Mouse (Mus musculus): ENCODE measurements around the gene Mfsd5. TPM values are rescaled to one million over a fixed set of nuclear protein-coding genes. Genes with fewer than 3 reads are reported as not detected.

Mfsd5 gene
- polyA plus RNA-seq, 1 experiment from 2014 or later, result 80.4 TPM

DNA sequence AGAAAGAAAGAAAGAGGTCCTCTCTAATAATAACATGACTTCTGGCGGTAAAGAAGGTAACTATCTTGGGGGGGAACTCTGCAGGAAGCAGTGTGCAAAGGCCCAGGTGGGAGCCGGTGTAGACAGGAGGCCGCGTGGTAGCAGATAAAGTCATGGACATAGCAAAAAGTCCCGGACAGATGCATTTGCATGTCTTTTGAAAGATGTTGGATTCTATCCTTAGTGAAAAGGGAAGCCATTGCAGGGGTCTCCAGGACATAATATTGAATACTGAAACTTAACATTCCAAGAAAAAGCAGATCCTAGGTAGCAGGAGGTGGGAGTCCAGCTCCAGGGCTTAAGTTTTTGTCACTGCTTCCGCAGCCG is 545 bp upstream of the Mfsd5 start:
- TF ChIP-seq CTCF (IDR thresholded peaks at IDR 0.05; ENCODE audit: low read depth), result no peak
- Histone ChIP-seq H3K4me1 (replicated peaks; ENCODE audit: control insufficient read depth, insufficient read depth, low read length) (peaks cover 3% of the 10 kb centered on the region; the same call in 1 of the 2 replicates), H3K4me2 (replicated peaks; ENCODE audit: low read depth) (peak overlapping the region; percentile 92), H3K9me3 (ENCODE audit: control insufficient read depth) (no peaks in the 10 kb centered on the region), H3K9ac (ENCODE audit: low read depth, low read length) (0 out of 2 replicates have a peak overlapping the region, but pooled peaks have one; percentile 71), H3K36me3 (ENCODE audit: control insufficient read depth, insufficient read depth) (peaks cover 15% of the 10 kb centered on the region), H3K27me3 (replicated peaks; ENCODE audit: control insufficient read depth, insufficient read depth, low read length) (no peaks in the 10 kb centered on the region), H3K4me3 (ENCODE audit: low read depth, low read length) (peak overlapping the region; percentile 88), H3K27ac (ENCODE audit: low read depth, low read length) (peak overlapping the region; percentile 85)
- no peak for ATAC-seq
- WGBS, result 32% methylated on average over 7 of the region's 7 CpGs

DNA sequence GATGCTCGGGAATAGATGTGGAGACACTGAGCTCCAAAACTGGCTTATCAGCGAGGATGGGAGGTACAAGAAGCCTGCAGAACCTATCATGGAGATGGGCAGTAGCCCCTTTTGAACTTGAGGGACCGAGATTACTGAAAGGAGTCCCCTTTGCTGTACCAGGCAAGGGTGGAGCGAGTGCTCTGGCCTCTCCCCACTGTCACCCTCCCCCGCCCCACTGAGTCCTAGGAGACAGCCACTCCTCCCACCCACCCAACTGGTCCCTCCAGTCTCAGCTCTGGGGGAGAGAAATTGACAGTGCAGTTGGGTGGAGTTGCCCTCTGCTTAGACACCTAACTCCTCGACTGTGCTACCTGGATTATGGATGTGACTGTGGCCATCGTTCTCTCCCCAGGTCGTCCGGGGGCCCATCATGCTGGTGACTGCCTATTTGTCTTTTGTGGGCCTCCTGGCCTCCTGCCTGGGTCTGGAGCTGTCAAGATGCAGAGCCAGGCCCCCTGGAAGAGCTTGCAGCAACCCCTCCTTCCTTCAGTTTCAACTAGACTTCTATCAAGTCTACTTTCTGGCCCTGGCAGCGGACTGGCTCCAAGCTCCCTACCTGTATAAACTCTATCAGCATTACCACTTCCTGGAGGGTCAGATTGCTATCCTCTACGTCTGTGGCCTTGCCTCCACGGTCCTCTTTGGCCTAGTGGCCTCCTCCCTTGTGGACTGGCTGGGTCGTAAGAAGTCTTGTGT is 698 bp downstream of the Mfsd5 start:
- Histone ChIP-seq H3K9me3 (ENCODE audit: control insufficient read depth) (no peaks in the 10 kb centered on the region), H3K4me2 (replicated peaks; ENCODE audit: low read depth) (peak overlapping the region; percentile 92), H3K27me3 (replicated peaks; ENCODE audit: control insufficient read depth, insufficient read depth, low read length) (no peaks in the 10 kb centered on the region), H3K4me3 (ENCODE audit: low read depth, low read length) (peak overlapping the region; percentile 88), H3K36me3 (ENCODE audit: control insufficient read depth, insufficient read depth) (peaks cover 15% of the 10 kb centered on the region), H3K4me1 (replicated peaks; ENCODE audit: control insufficient read depth, insufficient read depth, low read length) (peaks cover 3% of the 10 kb centered on the region; the same call in 1 of the 2 replicates), H3K9ac (ENCODE audit: low read depth, low read length) (peak overlapping the region; percentile 71), H3K27ac (ENCODE audit: low read depth, low read length) (peak overlapping the region; percentile 85)
- WGBS, result 14% methylated on average over 13 of the region's 13 CpGs
- no peak for ATAC-seq
- no peak for TF ChIP-seq CTCF (IDR thresholded peaks at IDR 0.05; ENCODE audit: low read depth)

DNA sequence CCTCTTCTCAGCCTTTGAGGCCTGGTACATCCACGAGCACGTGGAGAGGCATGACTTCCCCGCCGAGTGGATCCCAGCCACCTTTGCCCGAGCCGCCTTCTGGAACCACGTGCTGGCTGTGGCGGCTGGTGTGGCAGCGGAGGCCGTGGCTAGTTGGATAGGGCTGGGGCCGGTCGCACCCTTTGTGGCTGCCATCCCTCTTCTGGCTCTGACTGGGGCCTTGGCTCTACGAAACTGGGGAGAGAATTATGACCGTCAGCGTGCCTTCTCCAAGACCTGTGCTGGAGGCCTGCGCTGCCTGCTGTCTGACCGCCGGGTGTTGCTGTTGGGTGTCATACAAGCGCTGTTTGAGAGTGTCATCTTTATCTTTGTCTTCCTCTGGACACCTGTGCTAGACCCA is 1.4 kb downstream of the Mfsd5 start:
- no peak for TF ChIP-seq CTCF (IDR thresholded peaks at IDR 0.05; ENCODE audit: low read depth)
- H3K27me3 ChIP-seq (replicated peaks; ENCODE audit: control insufficient read depth, insufficient read depth, low read length), result no peaks in the 10 kb centered on the region
- H3K4me3 ChIP-seq (ENCODE audit: low read depth, low read length), result no peak overlapping the region
- peak overlapping the region; percentile 92 for H3K4me2 ChIP-seq (replicated peaks; ENCODE audit: low read depth)
- H3K9ac ChIP-seq (ENCODE audit: low read depth, low read length), result no peak overlapping the region
- peaks cover 3% of the 10 kb centered on the region; the same call in 1 of the 2 replicates for H3K4me1 ChIP-seq (replicated peaks; ENCODE audit: control insufficient read depth, insufficient read depth, low read length)
- H3K27ac ChIP-seq (ENCODE audit: low read depth, low read length), result no peak overlapping the region
- H3K9me3 ChIP-seq (ENCODE audit: control insufficient read depth), result no peaks in the 10 kb centered on the region
- no peak for ATAC-seq
- 87% methylated on average over 19 of the region's 19 CpGs for WGBS
- peaks cover 15% of the 10 kb centered on the region for H3K36me3 ChIP-seq (ENCODE audit: control insufficient read depth, insufficient read depth)

DNA sequence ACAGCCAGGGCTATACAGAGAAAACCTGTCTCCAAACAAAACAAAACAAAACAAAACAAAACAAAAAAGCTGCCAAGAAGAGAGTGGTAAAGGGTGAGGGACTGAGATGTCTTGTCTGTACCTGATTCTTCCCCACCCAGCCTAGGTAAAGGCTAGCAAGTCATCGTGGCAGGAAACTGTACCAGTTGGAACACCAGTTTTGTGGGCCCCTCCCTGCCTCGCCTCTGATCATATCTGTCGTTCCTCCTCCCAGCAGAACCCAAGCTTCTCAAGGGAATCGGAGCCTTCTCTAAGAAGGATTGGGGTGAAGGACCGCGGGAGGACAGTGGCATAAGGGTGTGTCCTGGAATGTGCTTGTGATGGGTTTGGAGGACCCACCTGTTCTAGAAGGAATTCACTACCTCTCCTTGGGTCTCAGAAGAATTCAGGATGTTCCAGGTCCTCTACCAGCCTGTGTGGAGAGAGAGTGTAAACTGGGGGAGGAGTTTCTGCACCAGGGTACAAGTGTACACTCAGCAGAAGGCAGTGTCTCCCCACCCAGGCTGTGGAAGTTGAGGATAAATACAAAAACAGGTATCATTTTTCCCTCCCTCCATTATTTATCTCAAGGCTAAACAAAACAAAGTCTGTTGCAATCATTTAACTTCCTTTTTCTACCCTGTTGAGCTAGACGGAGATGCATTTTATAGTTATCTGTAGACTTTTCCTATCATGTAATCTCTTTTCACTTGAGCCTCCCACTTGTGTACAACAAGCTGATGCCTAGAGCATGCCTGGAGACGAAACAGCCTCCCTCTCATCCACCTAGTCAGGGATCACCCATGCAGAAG is 3.4 kb downstream of the Mfsd5 start:
- Histone ChIP-seq H3K9me3 (ENCODE audit: control insufficient read depth) (no peaks in the 10 kb centered on the region), H3K27me3 (replicated peaks; ENCODE audit: control insufficient read depth, insufficient read depth, low read length) (no peaks in the 10 kb centered on the region), H3K4me1 (replicated peaks; ENCODE audit: control insufficient read depth, insufficient read depth, low read length) (peaks cover 3% of the 10 kb centered on the region; the same call in 1 of the 2 replicates), H3K9ac (ENCODE audit: low read depth, low read length) (no peak overlapping the region), H3K4me3 (ENCODE audit: low read depth, low read length) (no peak overlapping the region), H3K4me2 (replicated peaks; ENCODE audit: low read depth) (no peak overlapping the region), H3K36me3 (ENCODE audit: control insufficient read depth, insufficient read depth) (peaks cover 15% of the 10 kb centered on the region), H3K27ac (ENCODE audit: low read depth, low read length) (no peak overlapping the region)
- no peak for TF ChIP-seq CTCF (IDR thresholded peaks at IDR 0.05; ENCODE audit: low read depth)
- ATAC-seq, result no peak
- 55% methylated on average over 8 of the region's 8 CpGs for WGBS

DNA sequence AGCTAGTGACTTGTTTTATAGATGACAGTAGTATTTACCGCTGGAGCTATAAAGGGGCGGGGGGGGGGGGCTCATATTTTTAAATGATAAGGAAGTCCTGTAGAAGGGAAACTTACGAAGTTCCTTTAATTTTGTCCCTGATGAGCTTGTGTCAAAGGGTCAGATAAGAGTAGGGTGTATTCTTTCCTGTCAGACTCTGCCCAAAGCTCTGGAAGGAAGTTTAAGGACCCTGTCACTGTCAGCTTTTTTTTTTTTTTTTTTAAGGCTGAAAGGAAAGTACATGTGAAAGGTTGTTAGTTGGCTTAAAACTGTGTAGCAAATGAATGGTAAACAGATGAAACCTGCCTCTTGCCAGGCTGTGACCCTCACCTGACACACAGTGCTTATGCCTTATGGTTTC is 4.4 kb downstream of the Mfsd5 start:
- no peak for ATAC-seq
- 67% methylated on average over 3 of the region's 3 CpGs for WGBS

DNA sequence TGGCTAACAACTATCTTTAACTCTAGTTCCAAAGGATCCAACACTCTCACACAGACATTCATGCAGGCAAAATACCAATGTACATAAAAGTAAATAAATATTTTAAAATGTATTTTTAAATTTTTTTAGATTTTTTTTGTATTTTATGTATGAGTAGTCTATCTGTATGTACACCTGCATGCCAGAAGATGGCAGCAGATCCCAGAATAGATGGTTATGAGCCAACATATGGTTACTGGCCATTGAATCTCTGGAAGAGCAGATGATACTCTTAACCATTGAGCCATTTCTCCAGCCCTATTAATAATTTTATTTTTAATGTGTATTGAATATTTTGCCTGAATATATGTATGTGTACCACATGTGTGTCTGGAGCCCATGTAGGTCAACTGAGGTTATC is 8.1 kb downstream of the Mfsd5 start:
- peak; percentile 37; the same call in 1 of the 2 replicates for ATAC-seq
- Histone ChIP-seq H3K27ac (ENCODE audit: low read depth, low read length) (no peak overlapping the region), H3K9ac (ENCODE audit: low read depth, low read length) (no peak overlapping the region), H3K36me3 (ENCODE audit: control insufficient read depth, insufficient read depth) (no peaks in the 10 kb centered on the region), H3K4me2 (replicated peaks; ENCODE audit: low read depth) (no peak overlapping the region), H3K27me3 (replicated peaks; ENCODE audit: control insufficient read depth, insufficient read depth, low read length) (no peaks in the 10 kb centered on the region), H3K4me3 (ENCODE audit: low read depth, low read length) (no peak overlapping the region), H3K4me1 (replicated peaks; ENCODE audit: control insufficient read depth, insufficient read depth, low read length) (no peaks in the 10 kb centered on the region), H3K9me3 (ENCODE audit: control insufficient read depth) (no peaks in the 10 kb centered on the region)
- TF ChIP-seq CTCF (IDR thresholded peaks at IDR 0.05; ENCODE audit: low read depth), result peak; percentile 77

More for the DNA sequence above, 4.4 kb downstream of the Mfsd5 start:
- Histone ChIP-seq H3K27ac (ENCODE audit: low read depth, low read length) (no peak overlapping the region), H3K4me3 (ENCODE audit: low read depth, low read length) (no peak overlapping the region), H3K4me1 (replicated peaks; ENCODE audit: control insufficient read depth, insufficient read depth, low read length) (peaks cover 3% of the 10 kb centered on the region; the same call in 1 of the 2 replicates), H3K27me3 (replicated peaks; ENCODE audit: control insufficient read depth, insufficient read depth, low read length) (no peaks in the 10 kb centered on the region), H3K36me3 (ENCODE audit: control insufficient read depth, insufficient read depth) (peaks cover 15% of the 10 kb centered on the region), H3K9ac (ENCODE audit: low read depth, low read length) (no peak overlapping the region), H3K9me3 (ENCODE audit: control insufficient read depth) (no peaks in the 10 kb centered on the region), H3K4me2 (replicated peaks; ENCODE audit: low read depth) (no peak overlapping the region)
- TF ChIP-seq CTCF (IDR thresholded peaks at IDR 0.05; ENCODE audit: low read depth), result no peak
